Mouse (Mus musculus) lung, adult 10 weeks (tissue): ENCODE data around the gene 9130019O22Rik. TPM values are rescaled to one million over a fixed set of nuclear protein-coding genes. Genes with fewer than 3 reads are reported as not detected.

Source experiments
- polyA plus RNA-seq: library from polyadenylated mRNA; stranded (reverse); fragments of 350-450 nt; fragmentation: Illumina TruSeq; extraction: RNeasy Lipid Tissue Mini Kit (QIAGEN cat#74804); gene quantifications from one replicate; pipeline ENCODE4 v1.2.3, GENCODE M21; 2014; ENCODE audit warnings: low read depth, low replicate concordance; ENCODE audit not compliant: insufficient read depth

The 9130019O22Rik gene
- 2.7 TPM for polyA plus RNA-seq

GRCm38 (mm10) chr7:127386641-127387392 is at the start of gene 9130019O22Rik:
Gene 9130019O22Rik (minus strand): TSS chr7:127387166.

GRCm38 (mm10) chr7:127421388-127422191 is 34.6 kb upstream of the 9130019O22Rik start, which contains the start of gene Zfp688:
Gene Zfp688 (minus strand): TSS chr7:127422068.

GRCm38 (mm10) chr7:127406002-127406987 is 19.3 kb upstream of the 9130019O22Rik start, which contains the start of gene Zfp764:
Gene Zfp764 (minus strand): TSS chr7:127406822.

GRCm38 (mm10) chr7:127393157-127393943 is 6.4 kb upstream of the 9130019O22Rik start, which contains the start of gene E430018J23Rik:
Gene E430018J23Rik (minus strand): TSS chr7:127393629.

GRCm38 (mm10) chr7:127375271-127376245 is 11.4 kb downstream of the 9130019O22Rik start, which contains the start of gene Zfp747:
Gene Zfp747 (minus strand): TSS chr7:127376050.

GRCm38 (mm10) chr7:127345512-127346325 is 41.2 kb downstream of the 9130019O22Rik start, which contains the start of gene Zfp768:
Gene Zfp768 (minus strand): TSS chr7:127345589.

Other genes starting within 250 kb of the 9130019O22Rik start
- gene Spn, start 249.3 kb downstream of the 9130019O22Rik start, polyA plus RNA-seq: 10.0 TPM
- 33.6 TPM for gene Cd2bp2, start 191.1 kb downstream of the 9130019O22Rik start, polyA plus RNA-seq
- 16.9 TPM for gene Tbc1d10b, start 178.7 kb downstream of the 9130019O22Rik start, polyA plus RNA-seq
- 4.2 TPM for gene Mylpf, start 178.3 kb downstream of the 9130019O22Rik start, polyA plus RNA-seq
- gene Zfp553, start 154.1 kb downstream of the 9130019O22Rik start, polyA plus RNA-seq: 5.6 TPM
- gene Sept1, start 154.0 kb downstream of the 9130019O22Rik start, polyA plus RNA-seq: 23.5 TPM
- 10.4 TPM for gene Zfp771, start 142.9 kb downstream of the 9130019O22Rik start, polyA plus RNA-seq
- gene Dctpp1, start 126.5 kb downstream of the 9130019O22Rik start, polyA plus RNA-seq: 29.4 TPM
- 23.5 TPM for gene Sephs2, start 113.1 kb downstream of the 9130019O22Rik start, polyA plus RNA-seq
- gene Itgal, start 90.9 kb downstream of the 9130019O22Rik start, polyA plus RNA-seq: 12.3 TPM
- 12.4 TPM for gene Zfp768, start 41.6 kb downstream of the 9130019O22Rik start, polyA plus RNA-seq
- 6.3 TPM for gene Zfp747, start 11.1 kb downstream of the 9130019O22Rik start, polyA plus RNA-seq
- 3.5 TPM for gene E430018J23Rik, start 6.5 kb upstream of the 9130019O22Rik start, polyA plus RNA-seq
- 7.3 TPM for gene Zfp764, start 19.7 kb upstream of the 9130019O22Rik start, polyA plus RNA-seq
- gene Zfp688, start 34.9 kb upstream of the 9130019O22Rik start, polyA plus RNA-seq: 11.8 TPM
- gene Zfp689, start 62.0 kb upstream of the 9130019O22Rik start, polyA plus RNA-seq: 1.7 TPM
- 32.8 TPM for gene Prr14, start 72.4 kb upstream of the 9130019O22Rik start, polyA plus RNA-seq
- gene Fbrs, start 92.0 kb upstream of the 9130019O22Rik start, polyA plus RNA-seq: 24.3 TPM
- 1.8 TPM for gene Srcap, start 124.8 kb upstream of the 9130019O22Rik start, polyA plus RNA-seq
- gene Gm42715, start 132.4 kb upstream of the 9130019O22Rik start, polyA plus RNA-seq: 11.9 TPM
- not detected for gene Tmem265, start 174.2 kb upstream of the 9130019O22Rik start, polyA plus RNA-seq
- 29.0 TPM for gene Phkg2, start 186.2 kb upstream of the 9130019O22Rik start, polyA plus RNA-seq
- gene Ccdc189, start 201.4 kb upstream of the 9130019O22Rik start, polyA plus RNA-seq: 20.2 TPM
- 24.5 TPM for gene Rnf40, start 201.6 kb upstream of the 9130019O22Rik start, polyA plus RNA-seq
- gene Zfp629, start 228.6 kb upstream of the 9130019O22Rik start, polyA plus RNA-seq: 5.9 TPM